Mouse (Mus musculus): ENCODE data around the gene Mrpl27.

DNA sequence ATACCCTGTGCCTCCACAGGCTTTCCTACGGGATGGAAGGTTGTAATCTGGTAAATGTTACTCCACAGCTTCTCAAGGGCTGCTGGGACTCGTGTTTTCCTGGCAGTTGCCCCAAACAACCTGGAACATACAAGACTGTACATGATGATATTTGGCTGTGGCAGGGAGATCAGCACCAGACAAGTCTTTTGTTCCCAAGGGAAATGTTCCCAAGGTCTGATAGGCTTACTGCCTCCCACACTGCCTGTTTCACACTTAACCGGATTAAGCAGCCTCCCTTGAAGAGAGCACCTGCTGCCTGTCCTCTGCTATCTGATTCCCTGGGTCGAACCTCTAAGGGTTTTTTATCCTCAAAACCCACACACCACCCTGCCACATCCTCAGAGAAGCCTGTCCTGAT is 38.1 kb upstream of the Mrpl27 start:
- TF ChIP-seq GATA1 (IDR thresholded peaks at IDR 0.05; ENCODE audit: low read length) (no peak), TAL1 (IDR thresholded peaks at IDR 0.05; ENCODE audit: low read length) (no peak)

Measured in erythroblast, embryonic 14.5 days (primary cell).